Mouse (Mus musculus) C3H10T1/2 (cell line): ENCODE results near the gene Zbtb22. TPM values are rescaled to one million over a fixed set of nuclear protein-coding genes. Genes with fewer than 3 reads are reported as not detected.

Source experiments
- polyA plus RNA-seq, 2 experiments: library from polyadenylated mRNA; unstranded; fragments of >200 nt; fragmentation: generic; extraction: Trizol; gene quantifications; one replicate each; pipeline ENCODE4 v1.2.1; 2012; ENCODE audit warnings: missing spikeins in 2 of 2

Gene Zbtb22
- 10 to 100 TPM; 20.9 to 42.1 TPM for polyA plus RNA-seq

DNA sequence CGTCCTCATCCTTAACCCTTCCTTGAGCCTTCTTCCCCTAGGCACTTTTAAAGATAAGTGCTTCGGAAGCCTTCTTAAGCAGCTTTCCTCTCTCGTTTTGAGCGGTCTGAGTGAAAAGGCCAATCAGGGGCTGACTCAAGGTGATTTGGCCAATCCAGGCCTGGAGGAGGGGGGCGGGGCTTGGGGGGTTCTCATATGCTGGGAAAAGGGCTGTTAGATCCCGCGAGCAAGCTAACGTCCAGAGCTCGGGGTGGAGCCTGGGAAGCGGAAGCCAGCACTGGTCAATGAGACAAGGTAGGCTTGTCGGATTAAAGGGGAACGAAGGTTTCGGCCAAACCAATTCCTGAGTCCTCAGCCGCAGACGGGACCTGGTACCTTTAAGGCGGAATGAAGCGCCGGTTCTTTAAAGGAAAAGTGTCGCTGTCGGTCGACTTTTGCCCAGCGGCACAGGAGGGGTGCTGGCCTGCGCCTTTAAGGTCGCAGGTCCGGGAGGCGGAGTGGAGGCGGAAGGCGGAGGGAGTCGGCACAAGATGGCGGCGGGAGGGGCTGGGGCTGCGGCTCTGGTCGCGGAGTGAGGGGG lies at the start of gene Zbtb22, which contains the start of gene Tapbp:
Gene Zbtb22 (plus strand): TSS at position 234 of the 580 bp plus-strand sequence.
Gene Tapbp (plus strand): TSS at position 229 of the 580 bp plus-strand sequence.

DNA sequence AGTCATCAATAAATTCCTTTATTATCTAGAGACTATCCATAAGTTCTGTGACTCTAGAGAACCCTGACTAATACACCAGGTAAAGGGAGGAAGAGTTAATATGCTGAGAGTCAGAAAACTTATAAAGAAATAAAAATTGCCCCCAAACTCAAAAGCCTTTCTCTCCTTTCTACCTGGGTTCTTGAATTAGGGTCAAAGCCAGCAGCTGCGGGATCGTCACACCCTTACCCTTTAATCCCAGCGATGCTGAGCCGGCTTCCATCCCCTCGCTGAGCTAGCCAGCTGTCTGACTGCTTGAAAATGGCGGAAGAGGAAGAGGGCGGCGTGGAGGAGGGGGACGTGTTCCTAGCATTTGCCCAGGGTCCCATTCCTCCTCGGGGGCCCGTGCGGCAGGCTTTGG lies 42.2 kb upstream of the Zbtb22 start, which contains the start of gene Gm7029:
Gene Gm7029 (plus strand): TSS at position 301 of the 400 bp plus-strand sequence.

DNA sequence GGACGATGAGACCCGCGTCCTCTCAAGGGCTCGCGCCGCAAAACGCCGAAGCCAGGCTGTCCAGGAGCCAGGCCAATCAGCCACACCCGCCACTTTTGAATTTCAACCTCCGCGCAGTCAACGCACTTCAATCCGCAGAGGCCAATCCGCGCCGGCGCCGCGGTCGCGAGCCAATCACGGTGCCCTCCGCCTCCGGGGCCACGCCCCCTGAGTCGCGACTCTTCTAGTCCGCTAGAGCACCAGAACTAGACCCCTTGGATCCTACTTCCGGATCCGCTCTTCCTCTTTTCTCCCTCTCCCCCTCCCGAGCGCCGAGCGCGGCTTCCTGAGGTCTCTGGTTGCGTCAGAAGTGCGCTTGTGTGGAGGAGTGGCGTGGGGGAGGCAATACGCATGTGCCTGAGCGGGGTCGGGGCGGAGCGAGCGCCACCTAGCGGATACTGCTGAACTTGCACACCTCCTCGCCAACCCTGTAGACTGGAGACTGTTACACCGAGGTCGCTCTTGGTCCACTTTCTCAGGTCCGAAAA lies 25.1 kb upstream of the Zbtb22 start, which contains the start of gene Kifc1:
Gene Kifc1 (minus strand): TSS at position 129 of the 527 bp plus-strand sequence.

DNA sequence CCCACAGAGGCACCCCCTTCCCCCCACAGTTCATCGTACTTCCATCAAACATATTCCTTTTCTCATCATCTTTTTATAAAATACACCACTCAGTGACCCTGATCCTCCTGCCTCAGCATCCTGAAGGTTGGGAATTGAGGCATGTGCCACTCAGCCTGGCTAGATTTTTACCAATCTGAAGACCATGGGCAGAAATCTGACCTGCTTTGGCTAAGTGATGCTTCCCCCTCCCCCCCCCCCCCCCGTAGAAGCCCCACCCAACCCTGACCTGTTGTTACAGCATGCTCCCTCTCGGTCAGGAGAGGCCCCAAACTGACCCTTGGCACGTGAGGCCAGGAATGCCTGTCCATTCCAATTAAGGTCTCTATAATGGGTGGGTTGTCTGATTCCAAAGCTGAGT lies 10.9 kb upstream of the Zbtb22 start, which contains the start of gene Platr17:
Gene Platr17 (plus strand): TSS at position 301 of the 400 bp plus-strand sequence.

DNA sequence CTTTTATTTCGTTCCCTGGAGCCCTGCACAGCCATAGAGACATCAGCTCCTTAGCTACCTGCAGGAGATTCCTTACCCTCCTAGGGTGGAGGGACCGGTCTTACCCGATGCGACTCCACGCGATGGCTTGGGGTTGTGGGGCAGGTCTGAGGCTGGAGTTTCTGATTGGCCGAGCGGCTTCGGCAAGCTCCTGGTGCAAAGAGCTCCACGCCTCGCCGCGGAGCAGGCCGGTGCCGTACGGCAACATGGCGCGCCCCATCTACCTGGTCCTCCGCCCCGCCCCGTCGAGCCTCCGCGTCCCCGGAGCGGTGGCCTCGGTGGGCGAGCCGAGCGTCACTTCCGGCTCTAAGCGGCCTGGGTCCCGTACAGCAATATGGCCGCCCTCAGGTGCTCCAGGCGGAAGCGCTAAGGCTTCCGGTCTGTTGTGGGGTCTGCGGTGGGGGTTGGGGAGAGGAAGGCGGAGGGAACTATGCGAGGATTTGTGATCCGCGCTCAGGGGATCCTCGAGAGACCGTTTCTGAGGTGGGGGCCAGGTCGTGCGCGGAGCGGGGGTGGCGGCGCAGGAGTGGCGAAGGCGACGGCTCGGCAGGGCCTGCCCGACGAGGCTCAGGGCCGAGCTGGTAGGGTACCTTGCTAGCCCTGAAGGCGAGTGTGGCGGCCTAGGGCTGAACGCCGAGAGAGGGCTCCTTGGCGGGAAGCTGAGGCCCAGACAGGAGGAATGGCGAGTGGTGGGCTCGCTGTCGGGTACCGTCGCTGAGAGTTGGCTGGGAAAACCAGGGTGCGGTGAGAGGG lies 6.4 kb upstream of the Zbtb22 start, which contains the start of gene Daxx:
Gene Daxx (plus strand): TSS at position 338 of the 792 bp plus-strand sequence.

DNA sequence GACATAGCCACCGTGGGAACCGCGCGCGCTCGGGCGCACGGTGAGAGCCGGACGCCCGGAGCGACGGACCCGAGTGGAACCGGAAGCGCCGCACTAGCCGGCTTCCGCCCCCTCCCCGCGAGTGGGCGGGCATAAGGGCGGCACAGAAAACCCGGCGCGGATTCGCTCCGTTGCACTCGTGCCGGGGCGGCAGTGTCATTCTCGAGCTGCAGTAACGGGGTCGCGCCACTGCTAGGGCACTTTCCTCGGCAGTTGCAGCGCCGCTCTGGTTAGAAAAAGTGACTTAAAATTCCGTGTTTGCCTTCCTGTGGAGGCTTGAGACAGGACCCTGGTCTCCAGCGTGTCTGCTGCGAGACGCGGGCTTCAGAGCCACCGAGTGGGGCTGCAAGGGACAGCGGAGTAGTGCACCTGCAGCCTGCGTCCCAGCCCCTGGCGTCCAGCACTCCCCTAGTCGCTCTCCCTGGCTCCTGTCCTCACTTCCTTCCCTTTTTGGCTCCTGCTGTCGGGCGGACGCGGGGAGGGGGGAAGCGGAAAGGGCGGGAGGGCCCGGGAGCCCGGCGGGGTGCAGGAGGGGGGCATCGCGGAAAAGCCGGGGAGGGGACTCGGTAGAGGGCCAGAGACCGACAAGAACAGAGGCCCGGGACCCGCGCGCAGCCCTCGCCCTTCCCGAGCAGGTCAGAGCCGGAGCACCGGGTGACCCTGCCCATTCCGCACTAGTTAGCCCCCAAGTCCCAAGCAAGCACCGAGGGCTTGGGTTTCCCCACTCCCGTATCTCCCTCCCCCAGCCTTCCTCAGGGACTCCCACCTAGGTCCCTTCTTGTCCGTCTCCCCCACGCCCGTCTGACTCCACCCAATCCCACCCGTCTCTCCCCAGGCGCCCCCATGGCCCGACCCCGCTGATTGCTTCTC lies 13.9 kb downstream of the Zbtb22 start, which contains the start of gene Rgl2:
Gene Rgl2 (plus strand): TSS at position 173 of the 909 bp plus-strand sequence.

DNA sequence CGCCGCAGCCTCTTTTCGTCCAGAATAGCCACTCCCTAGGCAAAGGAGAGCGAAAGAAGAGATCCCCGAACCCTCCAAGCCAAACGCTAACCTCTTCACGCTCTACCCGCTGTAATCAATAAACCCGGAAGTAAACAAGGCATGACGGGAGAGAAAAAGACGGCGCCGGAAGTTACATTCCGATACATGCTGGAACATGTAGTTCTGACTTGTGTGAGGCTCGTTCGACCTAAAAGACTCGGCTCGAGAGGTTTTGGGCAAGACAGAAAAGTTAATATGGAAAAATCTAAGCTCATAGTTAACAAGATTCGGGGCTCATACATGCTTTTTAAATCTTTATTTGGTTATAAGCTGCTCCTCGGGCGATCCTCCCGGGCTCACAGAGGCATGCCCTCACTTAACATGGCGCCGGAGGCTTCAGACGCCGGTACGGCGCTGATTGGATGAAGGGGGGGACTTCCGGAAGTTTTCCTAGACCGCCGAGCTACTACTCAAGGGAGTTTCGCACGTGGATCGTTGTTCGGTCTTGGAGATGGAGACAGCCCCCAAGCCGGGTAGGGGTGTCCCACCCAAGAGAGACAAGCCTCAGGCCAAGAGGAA lies 24.6 kb downstream of the Zbtb22 start, which contains the start of the genes Pfdn6 and Wdr46:
Gene Pfdn6 (minus strand): TSS at position 138 of the 600 bp plus-strand sequence.
Gene Wdr46 (plus strand): TSS at position 455 of the 600 bp plus-strand sequence.

DNA sequence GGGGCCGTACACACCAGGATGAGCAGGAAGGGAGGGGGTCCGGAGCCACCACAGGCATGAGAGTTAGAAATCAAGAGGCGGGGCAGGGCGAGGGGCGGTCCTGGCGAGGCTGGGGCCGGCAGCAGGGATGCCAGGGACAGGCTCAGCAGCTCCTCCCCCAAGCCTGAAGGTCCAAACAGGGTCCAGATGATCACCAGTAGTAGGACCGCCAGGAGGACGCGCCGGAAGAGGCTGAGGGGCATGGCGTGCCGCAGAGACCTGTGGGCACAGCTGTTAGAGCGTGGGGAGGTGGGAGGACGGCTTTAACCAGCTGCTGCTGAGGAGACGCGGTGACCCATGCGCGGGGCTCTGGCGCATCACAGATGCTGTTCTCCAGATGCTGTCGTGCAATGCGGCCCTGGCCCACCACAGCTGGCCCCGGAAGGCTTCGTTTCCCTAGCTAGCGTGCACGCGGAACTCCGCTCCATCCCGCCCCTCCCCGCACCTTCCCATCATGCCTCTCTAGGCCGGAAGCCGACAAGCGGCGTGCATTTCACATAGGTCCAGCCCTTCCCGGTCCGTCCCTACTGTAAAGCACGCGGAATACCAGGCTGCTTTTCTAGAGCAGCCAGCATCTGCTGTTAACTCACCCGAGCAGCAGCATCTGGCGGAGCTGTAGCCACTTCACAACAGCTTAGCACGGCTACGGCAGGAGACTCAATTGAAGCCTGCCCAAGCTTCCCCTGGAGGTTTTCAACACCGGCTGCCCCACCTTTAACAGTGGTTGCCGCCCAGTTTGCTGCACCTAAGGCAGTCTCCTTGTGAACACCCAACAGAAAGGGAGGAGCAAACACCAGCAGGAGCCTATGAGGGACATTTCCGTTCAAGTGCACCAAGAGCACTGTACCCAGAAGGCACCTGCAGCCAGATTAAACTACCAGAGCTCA lies 35.6 kb downstream of the Zbtb22 start, which contains the start of gene B3galt4:
Gene B3galt4 (minus strand): TSS at position 468 of the 926 bp plus-strand sequence.

DNA sequence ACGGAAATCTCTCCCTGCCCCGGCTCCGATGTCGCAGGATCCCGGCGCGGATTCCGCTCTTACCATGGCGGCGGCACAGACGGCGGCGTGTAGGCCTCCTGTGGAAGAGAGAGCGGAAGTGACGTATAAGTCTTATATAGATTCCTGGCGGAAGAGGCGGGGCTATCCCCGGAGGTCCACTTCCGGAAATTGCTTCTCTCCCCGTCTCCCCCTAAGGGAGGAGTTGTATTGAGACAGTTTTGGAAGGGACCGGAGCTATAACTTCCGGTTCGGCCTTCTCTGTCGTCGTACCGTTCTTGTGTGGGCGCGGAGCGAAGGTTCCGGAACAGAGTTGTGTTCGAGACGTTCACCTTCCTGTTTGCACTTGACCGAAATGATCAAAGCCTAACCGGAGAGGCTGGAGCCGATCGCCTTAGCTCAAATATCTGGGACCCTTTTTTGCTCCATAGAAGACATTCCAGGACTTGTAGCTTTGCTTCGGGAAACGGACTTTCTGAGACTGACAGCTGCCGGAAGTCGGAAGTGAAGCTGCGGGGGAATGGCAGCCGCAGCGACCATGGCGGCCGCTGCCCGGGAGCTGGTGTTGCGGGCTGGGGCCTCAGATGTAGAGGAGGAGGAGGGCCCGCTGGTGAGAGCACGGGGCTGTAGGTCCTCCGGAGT lies 40.0 kb downstream of the Zbtb22 start, which contains the start of the genes Vps52 and Rps18:
Gene Vps52 (plus strand): TSS at position 258 of the 660 bp plus-strand sequence.
Gene Rps18 (minus strand): TSS at position 447 of the 660 bp plus-strand sequence.

Other genes with a start within 250 kb of the Zbtb22 start
- 100 to 1,000 TPM in 1 of 2 experiments, 10 to 100 TPM in 1; 27.5 to 115 TPM for gene Hnrnpm, start 229.0 kb upstream of the Zbtb22 start, polyA plus RNA-seq
- 10 to 100 TPM; 40.8 to 81.8 TPM for gene March2, start 197.2 kb upstream of the Zbtb22 start, polyA plus RNA-seq
- 100 to 1,000 TPM in 1 of 2 experiments, 10 to 100 TPM in 1; 96.4 to 219 TPM for gene Rab11b, start 155.4 kb upstream of the Zbtb22 start, polyA plus RNA-seq
- gene Angptl4, start 134.1 kb upstream of the Zbtb22 start, polyA plus RNA-seq = 100 to 1,000 TPM in 1 of 2 experiments, 10 to 100 TPM in 1; 32.8 to 266 TPM
- gene Kank3, start 105.4 kb upstream of the Zbtb22 start, polyA plus RNA-seq = 1 to 10 TPM; 1.0 to 4.9 TPM
- gene Rps28, start 91.3 kb upstream of the Zbtb22 start, polyA plus RNA-seq = over 10,000 TPM; 10,760 to 16,218 TPM
- gene Ndufa7, start 91.3 kb upstream of the Zbtb22 start, polyA plus RNA-seq = 100 to 1,000 TPM; 479 to 931 TPM
- 100 to 1,000 TPM in 1 of 2 experiments, 10 to 100 TPM in 1; 81.6 to 103 TPM for gene Cd320, start 72.8 kb upstream of the Zbtb22 start, polyA plus RNA-seq
- not detected for gene Gm7029, start 42.1 kb upstream of the Zbtb22 start, polyA plus RNA-seq
- 10 to 100 TPM; 39.2 to 77.3 TPM for gene Kifc1, start 25.2 kb upstream of the Zbtb22 start, polyA plus RNA-seq
- under 1 TPM in 1 of 2 experiments, not detected in 1; 0.06 TPM for gene Platr17, start 10.8 kb upstream of the Zbtb22 start, polyA plus RNA-seq
- gene Daxx, start 6.5 kb upstream of the Zbtb22 start, polyA plus RNA-seq = 10 to 100 TPM; 13.4 to 31.0 TPM
- gene Tapbp, start within 50 bp of the Zbtb22 start, polyA plus RNA-seq = 100 to 1,000 TPM in 1 of 2 experiments, 10 to 100 TPM in 1; 39.2 to 255 TPM
- gene Rgl2, start 13.6 kb downstream of the Zbtb22 start, polyA plus RNA-seq = 10 to 100 TPM; 19.9 to 40.0 TPM
- 100 to 1,000 TPM; 122 to 253 TPM for gene Pfdn6, start 24.4 kb downstream of the Zbtb22 start, polyA plus RNA-seq
- gene Wdr46, start 24.8 kb downstream of the Zbtb22 start, polyA plus RNA-seq = 10 to 100 TPM; 25.4 to 28.0 TPM
- 1 to 10 TPM in 1 of 2 experiments, under 1 TPM in 1; 0.66 to 1.2 TPM for gene B3galt4, start 35.6 kb downstream of the Zbtb22 start, polyA plus RNA-seq
- gene Vps52, start 39.9 kb downstream of the Zbtb22 start, polyA plus RNA-seq = 10 to 100 TPM; 20.0 to 36.5 TPM
- 100 to 1,000 TPM; 437 to 511 TPM for gene Rps18, start 40.1 kb downstream of the Zbtb22 start, polyA plus RNA-seq
- gene H2-K1, start 84.4 kb downstream of the Zbtb22 start, polyA plus RNA-seq = 10 to 100 TPM in 1 of 2 experiments, 1 to 10 TPM in 1; 4.9 to 16.7 TPM
- gene Ring1, start 108.8 kb downstream of the Zbtb22 start, polyA plus RNA-seq = 10 to 100 TPM; 21.3 to 55.6 TPM
- 10 to 100 TPM; 28.3 to 67.1 TPM for gene H2-Ke6, start 112.2 kb downstream of the Zbtb22 start, polyA plus RNA-seq
- 100 to 1,000 TPM; 129 to 161 TPM for gene Slc39a7, start 115.8 kb downstream of the Zbtb22 start, polyA plus RNA-seq
- 10 to 100 TPM; 41.4 to 60.6 TPM for gene Rxrb, start 115.9 kb downstream of the Zbtb22 start, polyA plus RNA-seq
- 1 to 10 TPM in 1 of 2 experiments, under 1 TPM in 1; 0.06 to 3.6 TPM for gene Col11a2, start 123.5 kb downstream of the Zbtb22 start, polyA plus RNA-seq
- not detected for gene H2-Oa, start 176.4 kb downstream of the Zbtb22 start, polyA plus RNA-seq
- gene H2-DMa, start 203.6 kb downstream of the Zbtb22 start, polyA plus RNA-seq = 10 to 100 TPM in 1 of 2 experiments, 1 to 10 TPM in 1; 5.1 to 26.0 TPM
- gene Brd2, start 206.7 kb downstream of the Zbtb22 start, polyA plus RNA-seq = 100 to 1,000 TPM in 1 of 2 experiments, 10 to 100 TPM in 1; 56.1 to 145 TPM
- gene H2-DMb2, start 227.4 kb downstream of the Zbtb22 start, polyA plus RNA-seq = under 1 TPM; 0.04 to 0.47 TPM
- under 1 TPM; 0.12 to 0.91 TPM for gene H2-DMb1, start 237.2 kb downstream of the Zbtb22 start, polyA plus RNA-seq